Mouse (Mus musculus) testis, adult 2 months (tissue): Measurements from ENCODE around the gene Angptl2. TPM values are rescaled to one million over a fixed set of nuclear protein-coding genes. Genes with fewer than 3 reads are reported as not detected.

Experiments
- H3K27ac ChIP-seq: fragments of 200-500 bp; 2 replicates; pipeline ENCODE4 v1.5.1; 2012; ENCODE audit warnings: low read depth, low read length; ENCODE audit not compliant: control insufficient read depth, insufficient read depth
- H3K27me3 ChIP-seq: fragments of 200-500 bp; 2 replicates; pipeline ENCODE4 v1.6.1; 2012; ENCODE audit warnings: mild to moderate bottlenecking, low read length, moderate library complexity; ENCODE audit not compliant: control insufficient read depth, insufficient read depth
- H3K36me3 ChIP-seq: fragments of 200-500 bp; 2 replicates; pipeline ENCODE4 v1.6.1; 2012; ENCODE audit warnings: mild to moderate bottlenecking, low read length; ENCODE audit not compliant: control insufficient read depth, insufficient read depth
- H3K4me1 ChIP-seq: fragments of 200-500 bp; 2 replicates; pipeline ENCODE4 v1.6.1; 2012; ENCODE audit warnings: low read length; ENCODE audit not compliant: control insufficient read depth, insufficient read depth
- H3K4me3 ChIP-seq: fragments of 200-500 bp; 2 replicates; pipeline ENCODE4 v1.5.1; 2012; ENCODE audit warnings: low read depth, mild to moderate bottlenecking, low read length, moderate library complexity, mixed read lengths; ENCODE audit not compliant: control insufficient read depth
- CTCF ChIP-seq: fragments of 200-500 bp; IDR thresholded peaks from 2 replicates; pipeline ENCODE4 v1.5.1; 2012; ENCODE audit warnings: low read depth, mild to moderate bottlenecking, inconsistent platforms, low read length, moderate library complexity; ENCODE audit not compliant: control insufficient read depth, insufficient read depth, insufficient replicate concordance
- POLR2A ChIP-seq: fragments of 200-500 bp; IDR thresholded peaks from 2 replicates; pipeline ENCODE4 v1.6.1; 2012; ENCODE audit warnings: low read depth, mild to moderate bottlenecking, inconsistent platforms, low read length, moderate library complexity; ENCODE audit not compliant: control insufficient read depth
- polyA plus RNA-seq: library from polyadenylated mRNA; depleted of rRNA; stranded (reverse); fragments of >200 nt; gene quantifications from 2 replicates; pipeline ENCODE4 v1.2.3, GENCODE M21; 2012

Angptl2 gene
- polyA plus RNA-seq, 1 experiment, result 3.1 TPM

GRCm38 (mm10) chr2:33232782-33233570 lies 17.1 kb downstream of the Angptl2 start:
- H3K36me3 ChIP-seq, result no peaks in the 10 kb centered on the region; the same call in none of the 2 replicates
- TF ChIP-seq CTCF, result no peak
- no peak for TF ChIP-seq POLR2A

GRCm38 (mm10) chr2:33233856-33234255 lies 18.0 kb downstream of the Angptl2 start:
- Histone ChIP-seq H3K4me3 (no peak overlapping the region), H3K27ac (no peak overlapping the region), H3K27me3 (no peaks in the 10 kb centered on the region), H3K36me3 (no peaks in the 10 kb centered on the region; the same call in none of the 2 replicates), H3K4me1 (no peaks in the 10 kb centered on the region)
- no peak for TF ChIP-seq POLR2A
- TF ChIP-seq CTCF, result no peak

More at GRCm38 (mm10) chr2:33232782-33233570, 17.1 kb downstream of the Angptl2 start:
- Histone ChIP-seq H3K27me3 (no peaks in the 10 kb centered on the region), H3K4me3 (no peak overlapping the region), H3K27ac (no peak overlapping the region), H3K4me1 (no peaks in the 10 kb centered on the region)

DNA sequence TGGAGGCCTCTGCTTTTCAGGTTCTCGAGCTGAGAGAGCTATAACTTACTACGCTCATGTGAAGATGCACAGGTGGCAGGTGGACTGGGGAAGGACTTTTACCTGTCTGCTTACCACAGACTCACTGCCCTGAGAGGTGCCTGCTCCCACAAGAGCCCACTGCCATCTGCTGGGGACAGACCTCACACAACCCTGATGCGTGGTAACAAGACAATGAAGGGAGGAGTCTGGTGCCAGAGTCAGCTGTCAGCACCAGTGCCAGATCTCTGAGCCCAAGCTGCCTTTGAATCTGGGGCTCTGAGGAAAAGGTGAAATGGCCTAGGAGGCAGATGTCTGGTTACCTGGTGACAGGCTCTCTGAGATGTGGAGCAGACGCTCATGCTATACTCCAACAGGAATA lies 19.0 kb downstream of the Angptl2 start:
- H3K27ac ChIP-seq, result no peak overlapping the region
- H3K4me1 ChIP-seq, result no peaks in the 10 kb centered on the region
- no peak for TF ChIP-seq CTCF
- TF ChIP-seq POLR2A, result no peak
- no peak overlapping the region for H3K4me3 ChIP-seq
- H3K36me3 ChIP-seq, result no peaks in the 10 kb centered on the region; the same call in none of the 2 replicates
- H3K27me3 ChIP-seq, result no peaks in the 10 kb centered on the region

GRCm38 (mm10) chr2:33237581-33237980 lies 21.7 kb downstream of the Angptl2 start:
- Histone ChIP-seq H3K27me3 (no peaks in the 10 kb centered on the region), H3K27ac (no peak overlapping the region), H3K36me3 (no peaks in the 10 kb centered on the region; the same call in none of the 2 replicates), H3K4me1 (no peaks in the 10 kb centered on the region), H3K4me3 (no peak overlapping the region)
- TF ChIP-seq POLR2A (no peak), CTCF (no peak)

GRCm38 (mm10) chr2:33244880-33245279 lies 29.0 kb downstream of the Angptl2 start:
- Histone ChIP-seq H3K27me3 (no peaks in the 10 kb centered on the region), H3K27ac (no peak overlapping the region), H3K36me3 (no peaks in the 10 kb centered on the region; the same call in 1 of the 2 replicates), H3K4me3 (no peak overlapping the region), H3K4me1 (peaks cover 3% of the 10 kb centered on the region; the same call in 1 of the 2 replicates)
- TF ChIP-seq POLR2A, result no peak
- no peak for TF ChIP-seq CTCF

- TF ChIP-seq CTCF (no peak), POLR2A (no peak)
- H3K27me3 ChIP-seq, result no peaks in the 10 kb centered on the region
- no peak overlapping the region for H3K4me3 ChIP-seq
- peaks cover 3% of the 10 kb centered on the region; the same call in 1 of the 2 replicates for H3K4me1 ChIP-seq
- H3K27ac ChIP-seq, result no peak overlapping the region
- no peaks in the 10 kb centered on the region; the same call in 1 of the 2 replicates for H3K36me3 ChIP-seq
Measured at GRCm38 (mm10) chr2:33245350-33245749, 29.5 kb downstream of the Angptl2 start.

- H3K36me3 ChIP-seq, result no peaks in the 10 kb centered on the region; the same call in 1 of the 2 replicates
- H3K4me3 ChIP-seq, result no peak overlapping the region
Measured at GRCm38 (mm10) chr2:33246841-33247240, 31.0 kb downstream of the Angptl2 start.

DNA sequence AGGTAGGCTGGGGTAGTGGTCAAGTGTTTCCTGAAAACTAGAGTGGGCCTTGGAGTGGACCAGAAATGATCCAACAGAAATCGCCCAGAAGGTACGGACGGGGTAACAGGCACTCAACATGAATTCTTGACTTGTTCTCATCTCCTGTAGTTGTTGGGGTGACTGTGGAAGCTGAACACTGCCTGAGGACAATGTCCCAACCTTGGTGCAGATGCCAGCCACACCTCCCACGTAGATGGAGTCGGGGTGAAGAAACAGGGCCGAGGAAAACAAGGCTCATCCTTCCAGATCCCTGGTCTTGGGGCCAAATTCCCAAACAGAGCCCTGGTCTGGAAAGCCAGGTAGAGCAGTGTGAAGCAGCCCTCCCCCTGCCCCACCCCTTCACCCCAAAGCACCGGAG lies 32.7 kb downstream of the Angptl2 start:
- H3K4me1 ChIP-seq, result peaks cover 3% of the 10 kb centered on the region; the same call in 1 of the 2 replicates
- no peaks in the 10 kb centered on the region for H3K27me3 ChIP-seq
- no peak overlapping the region for H3K4me3 ChIP-seq
- no peaks in the 10 kb centered on the region; the same call in 1 of the 2 replicates for H3K36me3 ChIP-seq
- TF ChIP-seq POLR2A (no peak), CTCF (no peak)
- H3K27ac ChIP-seq, result no peak overlapping the region

More at GRCm38 (mm10) chr2:33246841-33247240, 31.0 kb downstream of the Angptl2 start:
- TF ChIP-seq CTCF (no peak), POLR2A (no peak)
- Histone ChIP-seq H3K4me1 (peaks cover 3% of the 10 kb centered on the region; the same call in 1 of the 2 replicates), H3K27ac (no peak overlapping the region), H3K27me3 (no peaks in the 10 kb centered on the region)
